Mouse (Mus musculus) limb, embryonic 14.5 days (tissue): ENCODE results near the gene Trio. TPM values are rescaled to one million over a fixed set of nuclear protein-coding genes. Genes with fewer than 3 reads are reported as not detected.
A peak's percentile ranks its signal among the peaks of the same experiment; 100 is the strongest.

Experiments
- ATAC-seq: fragments of 200-750 bp; cut with Nextera tagmentation; 2 replicates; pipeline ENCODE4 v1.8.0; 2017; ENCODE audit warnings: low read depth, moderate number of reproducible peaks, moderate TSS enrichment; ENCODE audit not compliant: low FRiP score
- DNase-seq: peaks from one replicate; pipeline ENCODE4 v3.0.0-alpha.2; 2015; ENCODE audit warnings: low spot score
- H3K27ac ChIP-seq: fragments of 300-500 bp; sonication (generic); replicated peaks from 2 replicates; pipeline ENCODE4 v1.5.1; 2014; ENCODE audit warnings: low read depth, mild to moderate bottlenecking, low read length, moderate library complexity, mixed read lengths
- H3K27me3 ChIP-seq: fragments of 300-500 bp; sonication (generic); 2 replicates; pipeline ENCODE4 v1.6.1; 2014; ENCODE audit warnings: low read length, mixed read lengths; ENCODE audit not compliant: control insufficient read depth, insufficient read depth
- H3K36me3 ChIP-seq: fragments of 300-500 bp; sonication (generic); 2 replicates; pipeline ENCODE4 v1.6.1; 2014; ENCODE audit warnings: mild to moderate bottlenecking, low read length, moderate library complexity, mixed read lengths; ENCODE audit not compliant: control insufficient read depth, insufficient read depth
- H3K4me1 ChIP-seq: fragments of 300-500 bp; sonication (generic); 2 replicates; pipeline ENCODE4 v1.6.1; 2014; ENCODE audit warnings: antibody characterized with exemption, low read length, mixed read lengths; ENCODE audit not compliant: control insufficient read depth, insufficient read depth
- H3K4me2 ChIP-seq: fragments of 300-500 bp; sonication (generic); replicated peaks from 2 replicates; pipeline ENCODE4 v1.6.1; 2014; ENCODE audit warnings: low read depth, mild to moderate bottlenecking, low read length, moderate library complexity; ENCODE audit not compliant: severe bottlenecking
- H3K4me3 ChIP-seq: fragments of 300-500 bp; sonication (generic); replicated peaks from 2 replicates; pipeline ENCODE4 v1.5.1; 2014; ENCODE audit warnings: low read length
- H3K9ac ChIP-seq: fragments of 300-500 bp; sonication (generic); 2 replicates; pipeline ENCODE4 v1.6.1; 2014; ENCODE audit warnings: mild to moderate bottlenecking, low read depth, low read length, moderate library complexity; ENCODE audit not compliant: severe bottlenecking
- H3K9me3 ChIP-seq: fragments of 300-500 bp; sonication (generic); 2 replicates; pipeline ENCODE4 v1.6.1; 2016; ENCODE audit warnings: low read length; ENCODE audit not compliant: control insufficient read depth
- POLR2A ChIP-seq: fragments of 200-500 bp; IDR thresholded peaks from 2 replicates; pipeline ENCODE4 v1.8.0; 2012; ENCODE audit warnings: inconsistent platforms, mild to moderate bottlenecking, moderate library complexity, borderline replicate concordance; ENCODE audit not compliant: insufficient read depth, insufficient read length; ENCODE audit errors: extremely low read depth
- WGBS: fragments of 180-500 bp; shearing (Covaris S2); extraction: QIAGEN DNeasy Blood & Tissue Kit; methylation state at CpG from one replicate; pipeline ENCODE4 v1.1.7; 2014; 5-methylcytosine and 5-hydroxymethylcytosine counted together
- polyA plus RNA-seq, 2 experiments: library from polyadenylated mRNA; depleted of rRNA in 1 of 2; stranded (reverse) in 1 of 2; unstranded in 1 of 2; fragments of >200 nt; fragmentation: Nextera tagmentation in 1 of 2; extraction: Ambion mirVana in 1 of 2; gene quantifications; 2 replicates each; pipeline versions ENCODE4 v1.2.1 to v1.2.3; 2012 to 2014

Trio gene
- polyA plus RNA-seq, 2 experiments = 78.7 to 230 TPM

- no peak overlapping the region for H3K4me3 ChIP-seq
- no peaks in the 10 kb centered on the region for H3K4me1 ChIP-seq
- ATAC-seq (no peak), DNase-seq (no peak)
- H3K9me3 ChIP-seq = no peaks in the 10 kb centered on the region
- TF ChIP-seq POLR2A = no peak
- no peak overlapping the region for H3K4me2 ChIP-seq
- WGBS = 90% methylated on average over 13 of the region's 13 CpGs
- no peak overlapping the region for H3K27ac ChIP-seq
- H3K9ac ChIP-seq = no peak overlapping the region
- peaks cover 53% of the 10 kb centered on the region for H3K36me3 ChIP-seq
- no peaks in the 10 kb centered on the region for H3K27me3 ChIP-seq
Measured at GRCm38 (mm10) chr15:27871260-27871659, 154.4 kb downstream of the Trio start.

GRCm38 (mm10) chr15:27869001-27869400 is 156.6 kb downstream of the Trio start:
- Histone ChIP-seq H3K4me1 (no peaks in the 10 kb centered on the region), H3K4me3 (no peak overlapping the region), H3K9me3 (no peaks in the 10 kb centered on the region), H3K27ac (no peak overlapping the region), H3K36me3 (peaks cover 59% of the 10 kb centered on the region), H3K27me3 (no peaks in the 10 kb centered on the region), H3K4me2 (no peak overlapping the region), H3K9ac (no peak overlapping the region)
- TF ChIP-seq POLR2A = no peak
- no peak for ATAC-seq
- 86% methylated on average over 4 of the region's 4 CpGs for whole genome bisulfite sequencing
- DNase-seq = no peak

- H3K9me3 ChIP-seq = no peaks in the 10 kb centered on the region
- peaks cover 53% of the 10 kb centered on the region for H3K36me3 ChIP-seq
- no peak overlapping the region for H3K27ac ChIP-seq
- TF ChIP-seq POLR2A = no peak
- no peaks in the 10 kb centered on the region for H3K27me3 ChIP-seq
- no peak overlapping the region for H3K9ac ChIP-seq
- ATAC-seq = no peak
- no peaks in the 10 kb centered on the region for H3K4me1 ChIP-seq
- no peak overlapping the region for H3K4me2 ChIP-seq
- no peak for DNase-seq
- H3K4me3 ChIP-seq = no peak overlapping the region
- WGBS = 95% methylated on average over 7 of the region's 7 CpGs
Measured at GRCm38 (mm10) chr15:27867831-27868230, 157.8 kb downstream of the Trio start.

DNA sequence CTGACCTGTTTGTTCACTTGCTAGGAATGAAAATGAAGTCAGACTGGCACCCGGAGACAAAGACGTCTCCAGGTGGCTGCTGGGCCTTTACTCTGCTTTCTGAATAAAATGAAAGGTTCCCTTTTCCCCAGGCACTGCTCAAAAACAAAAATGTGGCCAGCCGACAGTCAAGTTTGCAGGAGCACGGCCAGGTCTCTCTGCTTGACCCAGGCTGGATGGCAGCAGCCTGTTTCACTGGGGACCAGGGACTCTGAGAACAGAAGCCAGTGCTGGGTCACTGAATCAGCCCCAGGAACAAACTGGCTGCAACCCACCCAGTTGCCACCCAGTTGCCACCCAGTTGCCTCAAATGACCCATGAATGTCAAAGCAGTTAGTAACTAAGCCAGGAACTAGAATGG is 159.2 kb downstream of the Trio start:
- Histone ChIP-seq H3K4me3 (no peak overlapping the region), H3K36me3 (peaks cover 45% of the 10 kb centered on the region), H3K9ac (no peak overlapping the region), H3K4me2 (no peak overlapping the region), H3K27ac (0 out of 2 replicates have a peak overlapping the region, but pooled peaks have one; percentile 8), H3K27me3 (no peaks in the 10 kb centered on the region), H3K9me3 (no peaks in the 10 kb centered on the region), H3K4me1 (no peaks in the 10 kb centered on the region)
- WGBS = 79% methylated on average over 4 of the region's 4 CpGs
- TF ChIP-seq POLR2A = no peak
- DNase-seq (no peak), ATAC-seq (no peak)

DNA sequence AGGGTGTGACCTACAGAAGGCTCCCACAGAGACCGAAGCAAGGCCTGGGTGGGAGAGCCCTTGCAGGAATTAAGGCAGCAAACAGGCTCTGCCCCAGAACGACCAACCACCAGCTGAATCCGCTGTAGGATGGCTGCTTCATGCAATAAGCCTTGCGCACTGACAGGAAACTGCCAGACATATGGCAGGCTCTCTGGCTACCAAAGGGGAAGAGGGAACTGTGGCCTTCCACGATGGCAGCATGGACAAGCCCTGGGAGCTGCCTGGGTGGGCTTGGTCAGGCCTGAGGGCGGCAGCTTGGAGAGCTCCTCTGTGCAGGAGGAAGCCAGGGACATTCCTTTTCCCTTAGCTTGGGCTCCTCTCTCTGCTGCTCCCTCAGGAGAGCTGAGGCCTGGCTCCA is 159.6 kb downstream of the Trio start:
- H3K9ac ChIP-seq = no peak overlapping the region

GRCm38 (mm10) chr15:27864397-27864796 is 161.3 kb downstream of the Trio start:
- 90% methylated on average over 6 of the region's 6 CpGs for WGBS
- Histone ChIP-seq H3K4me1 (no peaks in the 10 kb centered on the region), H3K27me3 (no peaks in the 10 kb centered on the region), H3K27ac (no peak overlapping the region), H3K9me3 (no peaks in the 10 kb centered on the region), H3K4me2 (no peak overlapping the region), H3K4me3 (no peak overlapping the region), H3K36me3 (peaks cover 38% of the 10 kb centered on the region), H3K9ac (no peak overlapping the region)
- TF ChIP-seq POLR2A = no peak
- DNase-seq (no peak), ATAC-seq (no peak)

More for the DNA sequence above, 159.6 kb downstream of the Trio start:
- H3K27me3 ChIP-seq = no peaks in the 10 kb centered on the region
- H3K36me3 ChIP-seq = peaks cover 43% of the 10 kb centered on the region
- H3K4me1 ChIP-seq = no peaks in the 10 kb centered on the region
- WGBS = 72% methylated on average over 5 of the region's 6 CpGs
- DNase-seq = no peak
- no peaks in the 10 kb centered on the region for H3K9me3 ChIP-seq
- TF ChIP-seq POLR2A = no peak
- 0 out of 2 replicates have a peak overlapping the region, but pooled peaks have one; percentile 8 for H3K27ac ChIP-seq
- H3K4me2 ChIP-seq = no peak overlapping the region
- ATAC-seq = no peak
- H3K4me3 ChIP-seq = no peak overlapping the region
